Mouse (Mus musculus) erythroblast, embryonic 14.5 days (primary cell): ENCODE results near the gene Cnksr1. TPM values are rescaled to one million over a fixed set of nuclear protein-coding genes. Genes with fewer than 3 reads are reported as not detected.

Experiments
- H3K27me3 ChIP-seq: 2 replicates; pipeline ENCODE4 v1.6.1; 2012; ENCODE audit warnings: inconsistent platforms; ENCODE audit not compliant: control insufficient read depth
- H3K36me3 ChIP-seq: 2 replicates; pipeline ENCODE4 v1.6.1; 2012; ENCODE audit warnings: mild to moderate bottlenecking, inconsistent platforms; ENCODE audit not compliant: control insufficient read depth
- H3K4me1 ChIP-seq: 2 replicates; pipeline ENCODE4 v1.6.1; 2012; ENCODE audit warnings: inconsistent platforms; ENCODE audit not compliant: control insufficient read depth
- H3K4me3 ChIP-seq: replicated peaks from 2 replicates; pipeline ENCODE3; 2012; ENCODE audit warnings: moderate library complexity, mild to moderate bottlenecking, inconsistent platforms
- H3K9me3 ChIP-seq: 2 replicates; pipeline ENCODE4 v1.6.1; 2012; ENCODE audit warnings: low read length, inconsistent platforms, mixed read lengths; ENCODE audit not compliant: control insufficient read depth
- GATA1 ChIP-seq: IDR thresholded peaks from 2 replicates; pipeline ENCODE4 v1.6.1; 2012; ENCODE audit warnings: low read length, inconsistent platforms, mixed read lengths
- TAL1 ChIP-seq: IDR thresholded peaks from 3 replicates; pipeline ENCODE4 v1.6.1; 2012; ENCODE audit warnings: low read length, inconsistent platforms, mixed read lengths
- polyA plus RNA-seq: library from polyadenylated mRNA; stranded (reverse); fragments of >175 nt; gene quantifications from 2 replicates; pipeline ENCODE4 v1.2.3, GENCODE M21; 2012

Cnksr1 gene
- polyA plus RNA-seq, 1 experiment = not detected

GRCm38 (mm10) chr4:134253722-134254324, 15.6 kb upstream of the Cnksr1 start, which contains the start of gene Grrp1:
Gene Grrp1 (minus strand): TSS chr4:134254106.
- peaks cover 25% of the 10 kb centered on the region for H3K4me1 ChIP-seq
- no peak for TF ChIP-seq TAL1
- TF ChIP-seq GATA1 = no peak
- H3K9me3 ChIP-seq = peaks cover 3% of the 10 kb centered on the region; the same call in 1 of the 2 replicates
- H3K4me3 ChIP-seq = no peak within 1 kb of the TSS
- peaks cover 73% of the 10 kb centered on the region for H3K27me3 ChIP-seq
- no peaks in the 10 kb centered on the region for H3K36me3 ChIP-seq

- Histone ChIP-seq H3K27me3 (peaks cover 80% of the 10 kb centered on the region), H3K36me3 (no peaks in the 10 kb centered on the region), H3K4me3 (no peak overlapping the region), H3K9me3 (peaks cover 3% of the 10 kb centered on the region; the same call in 1 of the 2 replicates), H3K4me1 (peaks cover 25% of the 10 kb centered on the region)
- no peak for TF ChIP-seq TAL1
- TF ChIP-seq GATA1 = no peak
Measured at GRCm38 (mm10) chr4:134252911-134253721, 14.9 kb upstream of the Cnksr1 start.

GRCm38 (mm10) chr4:134252131-134252910, 14.1 kb upstream of the Cnksr1 start:
- Histone ChIP-seq H3K9me3 (peaks cover 3% of the 10 kb centered on the region; the same call in 1 of the 2 replicates), H3K36me3 (no peaks in the 10 kb centered on the region), H3K4me3 (no peak overlapping the region), H3K4me1 (peaks cover 25% of the 10 kb centered on the region), H3K27me3 (peaks cover 88% of the 10 kb centered on the region)
- TF ChIP-seq TAL1 = no peak
- no peak for TF ChIP-seq GATA1

GRCm38 (mm10) chr4:134251241-134252130, 13.3 kb upstream of the Cnksr1 start:
- Histone ChIP-seq H3K27me3 (peaks cover 97% of the 10 kb centered on the region), H3K4me3 (no peak overlapping the region), H3K9me3 (peaks cover 3% of the 10 kb centered on the region; the same call in 1 of the 2 replicates), H3K4me1 (peaks cover 25% of the 10 kb centered on the region), H3K36me3 (no peaks in the 10 kb centered on the region)
- TF ChIP-seq TAL1 = no peak
- TF ChIP-seq GATA1 = no peak

GRCm38 (mm10) chr4:134250930-134251240, 12.7 kb upstream of the Cnksr1 start:
- Histone ChIP-seq H3K36me3 (no peaks in the 10 kb centered on the region), H3K4me1 (peaks cover 26% of the 10 kb centered on the region), H3K4me3 (no peak overlapping the region)

GRCm38 (mm10) chr4:134250116-134250929, 12.1 kb upstream of the Cnksr1 start:
- Histone ChIP-seq H3K4me1 (peaks cover 32% of the 10 kb centered on the region), H3K9me3 (peaks cover 3% of the 10 kb centered on the region; the same call in 1 of the 2 replicates), H3K4me3 (no peak overlapping the region), H3K36me3 (no peaks in the 10 kb centered on the region), H3K27me3 (peaks cover 93% of the 10 kb centered on the region)
- TF ChIP-seq TAL1 (no peak), GATA1 (no peak)

More at GRCm38 (mm10) chr4:134250930-134251240, 12.7 kb upstream of the Cnksr1 start:
- TF ChIP-seq TAL1 = no peak
- TF ChIP-seq GATA1 = no peak
- H3K27me3 ChIP-seq = peaks cover 96% of the 10 kb centered on the region
- H3K9me3 ChIP-seq = peaks cover 3% of the 10 kb centered on the region; the same call in 1 of the 2 replicates

- TF ChIP-seq TAL1 (no peak), GATA1 (no peak)
- H3K36me3 ChIP-seq = no peaks in the 10 kb centered on the region
- no peak overlapping the region for H3K4me3 ChIP-seq
- H3K4me1 ChIP-seq = peaks cover 38% of the 10 kb centered on the region
- peaks cover 87% of the 10 kb centered on the region for H3K27me3 ChIP-seq
- H3K9me3 ChIP-seq = peaks cover 3% of the 10 kb centered on the region; the same call in 1 of the 2 replicates
Measured at GRCm38 (mm10) chr4:134249651-134250050, 11.5 kb upstream of the Cnksr1 start.
